Mouse (Mus musculus) kidney, postnatal 0 days (tissue): ENCODE measurements around the gene Gm6890. TPM values are rescaled to one million over a fixed set of nuclear protein-coding genes. Genes with fewer than 3 reads are reported as not detected.
"Not testable (repeated sequence)": the region's sequence is repeated elsewhere in the genome, so short reads cannot be mapped to it uniquely, and the experiment has no call there.

Experiments
- ATAC-seq: fragments of 200-750 bp; cut with Nextera tagmentation; replicated peaks from 2 replicates; pipeline ENCODE4 v1.8.0; 2017; ENCODE audit warnings: low read depth, moderate number of reproducible peaks, moderate TSS enrichment, moderate library complexity; ENCODE audit not compliant: low FRiP score
- DNase-seq: peaks from one replicate; pipeline ENCODE4 v3.0.0-alpha.2; 2016; ENCODE audit warnings: low spot score
- H3K27ac ChIP-seq: fragments of 300-500 bp; sonication (generic); 2 replicates; pipeline ENCODE4 v1.5.1; 2014; ENCODE audit warnings: mild to moderate bottlenecking
- H3K27me3 ChIP-seq: fragments of 300-500 bp; sonication (generic); 2 replicates; pipeline ENCODE4 v1.6.1; 2014; ENCODE audit warnings: low read length, mixed read lengths; ENCODE audit not compliant: insufficient read depth
- H3K36me3 ChIP-seq: fragments of 300-500 bp; sonication (generic); 2 replicates; pipeline ENCODE4 v1.6.1; 2014; ENCODE audit warnings: low read length, mixed read lengths; ENCODE audit not compliant: insufficient read depth
- H3K4me1 ChIP-seq: fragments of 300-500 bp; sonication (generic); replicated peaks from 2 replicates; pipeline ENCODE4 v1.6.1; 2014; ENCODE audit warnings: antibody characterized with exemption, low read length, mixed read lengths; ENCODE audit not compliant: insufficient read depth
- H3K4me2 ChIP-seq: fragments of 300-500 bp; sonication (generic); 2 replicates; pipeline ENCODE4 v1.6.1; 2014; ENCODE audit warnings: mild to moderate bottlenecking, low read length, moderate library complexity, mixed read lengths
- H3K4me3 ChIP-seq: fragments of 300-500 bp; sonication (generic); replicated peaks from 2 replicates; pipeline ENCODE4 v1.5.1; 2014; ENCODE audit warnings: low read depth, low read length
- H3K9ac ChIP-seq: fragments of 300-500 bp; sonication (generic); 2 replicates; pipeline ENCODE4 v1.6.1; 2014; ENCODE audit warnings: low read depth, low read length
- H3K9me3 ChIP-seq: fragments of 300-500 bp; sonication (generic); replicated peaks from 2 replicates; pipeline ENCODE4 v1.6.1; 2016; ENCODE audit warnings: low read length, inconsistent platforms, mixed read lengths
- CTCF ChIP-seq: IDR thresholded peaks from 2 replicates; pipeline ENCODE4 v1.5.1; 2016; ENCODE audit warnings: antibody characterized with exemption, low read depth, mild to moderate bottlenecking, moderate library complexity
- WGBS: fragments of 180-500 bp; shearing (Covaris S2); extraction: QIAGEN DNeasy Blood & Tissue Kit; methylation state at CpG from one replicate; pipeline ENCODE4 v1.1.7; 2014; 5-methylcytosine and 5-hydroxymethylcytosine counted together
- polyA plus RNA-seq: library from polyadenylated mRNA; unstranded; fragments of >200 nt; fragmentation: Nextera tagmentation; extraction: Ambion mirVana; gene quantifications from 2 replicates; pipeline ENCODE4 v1.2.1, GENCODE M21; 2015

Gm6890 gene
- polyA plus RNA-seq = not detected in 2 replicates

DNA sequence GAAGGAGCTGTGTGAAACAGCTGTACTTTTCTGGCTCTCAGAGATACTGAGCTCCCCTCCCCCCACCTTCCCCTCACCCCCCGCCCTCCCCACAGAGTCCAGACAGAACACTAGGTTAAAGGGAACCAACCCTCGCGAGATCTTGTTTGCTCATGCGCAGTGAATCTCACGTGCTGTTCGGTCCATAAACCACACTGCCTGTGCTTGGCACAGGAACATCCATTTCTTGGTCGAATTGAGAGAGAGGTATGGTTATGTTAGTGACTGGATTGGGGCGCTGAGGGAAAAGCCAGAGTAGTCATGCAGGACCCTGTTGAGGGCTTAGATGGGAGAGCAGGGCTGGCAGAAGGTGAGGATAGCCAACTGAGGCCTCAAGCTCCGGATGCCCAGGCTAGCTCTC is at the start of gene Gm6890:
Gene Gm6890, plus strand, starts transcription at position 301 of the 400 bp plus-strand sequence.
- ATAC-seq, H3K4me3 ChIP-seq, H3K27ac ChIP-seq, H3K36me3 ChIP-seq, H3K9me3 ChIP-seq, H3K9ac ChIP-seq, DNase-seq, H3K27me3 ChIP-seq, H3K4me1 ChIP-seq, H3K4me2 ChIP-seq: not testable (repeated sequence)
- WGBS = 70% methylated on average over 8 of the region's 9 CpGs

GRCm38 (mm10) chrX:74726195-74726594 is 14.5 kb upstream of the Gm6890 start:
- DNase-seq, H3K27ac ChIP-seq, H3K4me2 ChIP-seq, H3K9me3 ChIP-seq, H3K4me1 ChIP-seq, ATAC-seq, H3K36me3 ChIP-seq, H3K27me3 ChIP-seq, H3K9ac ChIP-seq, H3K4me3 ChIP-seq: not testable (repeated sequence)
- 87% methylated on average over 3 of the region's 10 CpGs for WGBS

- peak; percentile 3 for DNase-seq
- H3K4me2 ChIP-seq, H3K4me1 ChIP-seq, H3K27ac ChIP-seq, H3K4me3 ChIP-seq, ATAC-seq, H3K27me3 ChIP-seq, H3K9ac ChIP-seq, H3K36me3 ChIP-seq, H3K9me3 ChIP-seq: not testable (repeated sequence)
- TF ChIP-seq CTCF = peak; percentile 41; the same call in 1 of the 2 replicates
- no CpG with 5 or more reads among the region's 1 CpGs for WGBS
Measured at GRCm38 (mm10) chrX:74770715-74771114, 30.0 kb downstream of the Gm6890 start.

Other genes with a start within 250 kb of the Gm6890 start
- gene Olfr1326-ps1, start 166.0 kb upstream of the Gm6890 start, polyA plus RNA-seq = not detected in 2 replicates
- gene Olfr1325, start 148.2 kb upstream of the Gm6890 start, polyA plus RNA-seq = not detected in 2 replicates
- not detected in 2 replicates for gene Gm5640, start 95.3 kb upstream of the Gm6890 start, polyA plus RNA-seq
- not detected in 2 replicates for gene Gm5936, start 96.3 kb downstream of the Gm6890 start, polyA plus RNA-seq